Mouse (Mus musculus): ENCODE results near the gene Calca.
"Not testable (repeated sequence)": the region's sequence is repeated elsewhere in the genome, so short reads cannot be mapped to it uniquely, and the experiment has no call there.

Calca gene

DNA sequence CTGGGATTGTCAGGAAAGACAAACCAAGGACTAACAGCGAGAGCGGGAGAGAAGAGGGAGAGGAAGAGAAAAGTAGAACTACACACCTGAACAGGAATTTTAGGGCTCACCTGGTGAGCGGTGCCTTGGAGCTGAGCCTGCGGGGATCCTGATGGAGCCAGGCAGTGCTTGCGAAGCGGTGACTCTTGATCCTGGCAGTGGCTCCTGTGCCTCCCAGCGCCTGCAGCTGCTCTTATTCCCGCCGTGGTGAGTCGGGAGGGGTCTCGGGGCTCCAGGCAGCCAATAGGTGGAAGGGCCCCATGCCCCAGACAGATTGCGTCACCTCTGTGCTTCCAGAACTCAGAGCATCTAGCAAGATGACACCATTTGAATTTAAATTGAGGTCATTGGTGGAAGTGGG, at the start of gene Calca:
Gene Calca (minus strand): TSS at position 256 of the 400 bp plus-strand sequence.
- DNase-seq, result peak; percentile 30 to 33

- DNase-seq, result peak; percentile 4 to 9
Observed at GRCm38 (mm10) chr7:114672697-114673096, 36.5 kb upstream of the Calca start.

GRCm38 (mm10) chr7:114671405-114671804, 35.2 kb upstream of the Calca start:
- no peak for DNase-seq

DNA sequence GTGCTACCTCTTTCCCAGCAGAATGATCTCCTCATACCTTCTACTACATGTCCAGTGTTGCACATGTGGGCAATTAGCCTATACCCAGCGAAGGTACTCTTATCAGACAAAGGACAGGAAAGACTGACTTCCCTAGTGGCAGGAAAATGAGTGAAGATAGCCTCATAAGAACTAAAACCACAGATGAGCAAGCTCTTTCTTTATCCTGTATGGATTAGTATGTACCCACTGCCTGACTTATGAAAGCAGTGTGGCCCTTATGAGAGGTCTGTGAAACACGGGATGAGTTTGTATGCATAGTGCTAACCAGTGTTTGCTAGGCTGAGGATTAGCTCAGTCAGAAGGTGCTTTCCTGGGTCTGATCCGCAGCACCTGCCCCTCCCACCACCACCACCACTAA, 13.6 kb upstream of the Calca start:
- no peak for DNase-seq

GRCm38 (mm10) chr7:114648791-114649190, 12.6 kb upstream of the Calca start:
- DNase-seq, result no peak

GRCm38 (mm10) chr7:114635569-114636101, 522 bp downstream of the Calca start:
- DNase-seq, result peak; percentile 49 to 55

DNA sequence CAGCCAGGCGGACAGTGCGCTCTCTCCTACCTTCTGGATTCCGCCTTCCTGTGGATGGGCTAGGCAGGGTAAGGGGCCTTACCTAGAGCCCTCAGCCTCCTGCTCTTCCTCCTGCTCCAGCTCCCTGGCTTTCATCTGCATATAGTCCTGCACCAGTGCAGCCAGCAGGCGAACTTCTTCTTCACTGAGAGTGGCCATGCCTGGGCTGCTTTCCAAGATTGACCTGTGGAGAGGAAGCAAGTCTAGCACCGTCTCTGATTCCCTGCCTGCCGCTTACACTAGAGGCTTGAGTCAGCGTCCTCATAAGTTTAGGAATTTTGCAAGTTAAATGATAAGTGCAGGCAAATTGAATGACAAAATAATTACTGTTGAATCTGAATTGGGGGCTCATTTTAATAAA, 1.8 kb downstream of the Calca start:
- no peak for DNase-seq

- no peak for DNase-seq
Observed at GRCm38 (mm10) chr7:114625966-114626365, 10.2 kb downstream of the Calca start.

- no peak for DNase-seq
Observed at GRCm38 (mm10) chr7:114616759-114617158, 19.4 kb downstream of the Calca start.

GRCm38 (mm10) chr7:114594391-114594790, 41.8 kb downstream of the Calca start:
- DNase-seq, result not testable (repeated sequence)

GRCm38 (mm10) chr7:114582441-114582840, 53.7 kb downstream of the Calca start:
- no peak for DNase-seq
